ENCODE assay signal across 17 mouse cellular contexts in genomic region chr14:103811291-103811690, GRCm38 (mm10). TPM values are rescaled to one million over a fixed set of nuclear protein-coding genes. Genes with fewer than 3 reads are reported as not detected.
"Had no signal": no experiment of that assay in that cellular context is flagged by ENCODE, and none has a peak within 500 bp of the region (broad histone marks: within the 10 kb centered on the region; RNA-seq: fewer than 3 reads in every experiment).

No protein-coding gene starts in this region.

- DNase-seq: retina, postnatal 1 day; right cerebral cortex, adult 18-20 months; right cerebral cortex, postnatal 14 days; right cerebral cortex, postnatal 25 days; right cerebral cortex, postnatal 4 days; spleen, adult 18-20 months; thymus, adult 18-20 months; thymus, adult 2 months; thymus, postnatal 14 days; thymus, postnatal 25 days; thymus, postnatal 36 days; thymus, postnatal 4 days had no signal

- H3K27ac ChIP-seq: neural tube, embryonic 13.5 days; neural tube, embryonic 15.5 days; stomach, embryonic 15.5 days; stomach, postnatal 0 days had no signal

- H3K27me3 ChIP-seq: neural tube, embryonic 13.5 days; neural tube, embryonic 15.5 days; stomach, embryonic 15.5 days had no signal

- H3K36me3 ChIP-seq: neural tube, embryonic 13.5 days; neural tube, embryonic 15.5 days; stomach, embryonic 15.5 days had no signal

- H3K4me1 ChIP-seq: neural tube, embryonic 13.5 days; neural tube, embryonic 15.5 days; stomach, embryonic 15.5 days had no signal

- H3K4me3 ChIP-seq: neural tube, embryonic 13.5 days; neural tube, embryonic 15.5 days; stomach, embryonic 15.5 days had no signal

- H3K9ac ChIP-seq: neural tube, embryonic 13.5 days; neural tube, embryonic 15.5 days; stomach, embryonic 15.5 days had no signal

RNA-seq across cellular contexts. Expression of gene Ednrb, which starts 32.9 kb away (rescaled TPM):
- total RNA-seq: neutrophil, adult 5-6 weeks had no signal
